Mouse (Mus musculus) liver, embryonic 16.5 days (tissue): ENCODE data around the gene Ssbp1. TPM values are rescaled to one million over a fixed set of nuclear protein-coding genes. Genes with fewer than 3 reads are reported as not detected.

Source experiments
- ATAC-seq: fragments of 200-750 bp; cut with Nextera tagmentation; 2 replicates; pipeline ENCODE4 v1.8.0; 2017; ENCODE audit warnings: low read depth, mild to moderate bottlenecking, moderate number of reproducible peaks, moderate library complexity
- H3K27ac ChIP-seq: fragments of 300-500 bp; sonication (generic); 2 replicates; pipeline ENCODE4 v1.5.1; 2014; ENCODE audit warnings: mild to moderate bottlenecking, low read length
- H3K27me3 ChIP-seq: fragments of 300-500 bp; sonication (generic); 2 replicates; pipeline ENCODE4 v1.6.1; 2014; ENCODE audit warnings: low read depth, low read length, mixed read lengths; ENCODE audit not compliant: control insufficient read depth, insufficient read depth
- H3K36me3 ChIP-seq: fragments of 300-500 bp; sonication (generic); 2 replicates; pipeline ENCODE4 v1.6.1; 2014; ENCODE audit warnings: mild to moderate bottlenecking; ENCODE audit not compliant: control insufficient read depth, insufficient read depth
- H3K4me1 ChIP-seq: fragments of 300-500 bp; sonication (generic); 2 replicates; pipeline ENCODE4 v1.6.1; 2014; ENCODE audit warnings: low read depth, low read length, mixed read lengths; ENCODE audit not compliant: control insufficient read depth
- H3K4me2 ChIP-seq: fragments of 300-500 bp; sonication (generic); 2 replicates; pipeline ENCODE4 v1.6.1; 2014; ENCODE audit warnings: low read depth, low read length, mixed read lengths
- H3K4me3 ChIP-seq: fragments of 300-500 bp; sonication (generic); 2 replicates; pipeline ENCODE4 v1.5.1; 2014; ENCODE audit warnings: low read depth, mild to moderate bottlenecking, low read length
- H3K9ac ChIP-seq: fragments of 300-500 bp; sonication (generic); 2 replicates; pipeline ENCODE4 v1.6.1; 2014; ENCODE audit warnings: low read depth, low read length
- H3K9me3 ChIP-seq: fragments of 300-500 bp; sonication (generic); replicated peaks from 2 replicates; pipeline ENCODE4 v1.6.1; 2016; ENCODE audit warnings: low read length; ENCODE audit not compliant: control insufficient read depth
- WGBS: fragments of 180-500 bp; shearing (Covaris S2); extraction: QIAGEN DNeasy Blood & Tissue Kit; methylation state at CpG from one replicate; pipeline ENCODE4 v1.1.7; 2014; ENCODE audit not compliant: insufficient replicate concordance; 5-methylcytosine and 5-hydroxymethylcytosine counted together
- polyA plus RNA-seq: library from polyadenylated mRNA; unstranded; fragments of >200 nt; fragmentation: Nextera tagmentation; extraction: Ambion mirVana; gene quantifications from 2 replicates; pipeline ENCODE4 v1.2.1, GENCODE M21; 2015

The Ssbp1 gene
- polyA plus RNA-seq, 1 experiment from 2014 or later: 46.8 TPM

DNA sequence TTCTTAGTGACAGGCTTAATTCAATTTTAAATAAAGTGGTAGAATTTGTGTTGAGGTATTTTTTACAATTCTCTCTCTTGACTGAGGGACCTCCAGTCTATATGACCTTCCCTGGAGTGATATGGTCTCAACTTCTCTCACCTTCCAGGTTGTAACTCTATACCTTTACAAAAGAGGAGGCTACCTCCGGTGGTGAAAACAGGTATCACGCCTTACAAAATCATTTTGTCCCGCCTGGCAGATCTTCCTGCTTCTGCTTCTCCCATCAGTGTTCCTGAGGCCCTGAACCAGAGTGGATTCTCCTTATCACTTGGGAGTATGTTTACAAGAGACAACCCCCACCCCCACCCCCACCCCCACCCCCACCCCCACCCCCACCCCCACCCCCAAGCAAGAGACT, 29.4 kb upstream of the Ssbp1 start:
- no peaks in the 10 kb centered on the region for H3K9me3 ChIP-seq
- H3K4me1 ChIP-seq: no peaks in the 10 kb centered on the region
- H3K4me3 ChIP-seq: no peak overlapping the region
- H3K27me3 ChIP-seq: peaks cover 6% of the 10 kb centered on the region
- no peak overlapping the region for H3K9ac ChIP-seq
- no peak overlapping the region for H3K4me2 ChIP-seq
- H3K36me3 ChIP-seq: no peaks in the 10 kb centered on the region
- no peak overlapping the region for H3K27ac ChIP-seq
- 39% methylated on average over 3 of the region's 3 CpGs for WGBS
- ATAC-seq: no peak

DNA sequence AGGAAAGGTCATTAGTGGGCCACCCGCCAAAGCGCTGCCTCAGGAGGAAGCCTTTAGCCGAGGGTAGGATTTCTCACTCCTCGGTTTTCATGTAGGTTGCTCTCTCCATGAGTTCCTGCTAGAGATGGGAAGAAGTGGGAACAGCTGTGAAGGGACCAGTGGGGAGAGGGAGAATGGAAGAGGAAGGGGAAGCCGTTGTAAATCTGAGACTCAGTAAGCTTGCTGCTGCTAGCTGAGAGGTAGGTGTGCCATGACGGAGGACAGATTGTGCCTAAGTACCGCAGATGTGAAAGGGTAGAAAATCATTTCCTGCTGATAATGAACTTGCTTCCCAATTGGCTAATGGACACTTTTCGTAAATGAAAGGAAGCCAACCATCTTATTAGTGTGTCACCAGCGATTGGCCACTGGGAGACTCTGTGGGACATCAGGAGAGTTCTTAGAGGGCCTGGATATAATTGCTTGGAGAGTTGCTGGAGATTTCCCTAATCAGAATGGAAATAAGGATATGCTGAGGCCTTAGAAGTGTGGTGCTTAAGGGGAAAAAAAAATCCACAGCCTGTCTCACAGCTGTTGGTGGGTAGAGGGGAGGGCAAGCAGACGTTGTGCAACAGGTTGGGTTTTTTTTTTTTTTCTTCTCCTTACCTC, 27.7 kb upstream of the Ssbp1 start:
- no peaks in the 10 kb centered on the region for H3K4me1 ChIP-seq
- H3K9me3 ChIP-seq: no peaks in the 10 kb centered on the region
- no peak overlapping the region for H3K4me2 ChIP-seq
- H3K9ac ChIP-seq: no peak overlapping the region
- WGBS: 24% methylated on average over 10 of the region's 10 CpGs
- H3K27me3 ChIP-seq: peaks cover 3% of the 10 kb centered on the region
- no peak overlapping the region for H3K4me3 ChIP-seq
- ATAC-seq: no peak
- H3K27ac ChIP-seq: no peak overlapping the region
- no peaks in the 10 kb centered on the region for H3K36me3 ChIP-seq

DNA sequence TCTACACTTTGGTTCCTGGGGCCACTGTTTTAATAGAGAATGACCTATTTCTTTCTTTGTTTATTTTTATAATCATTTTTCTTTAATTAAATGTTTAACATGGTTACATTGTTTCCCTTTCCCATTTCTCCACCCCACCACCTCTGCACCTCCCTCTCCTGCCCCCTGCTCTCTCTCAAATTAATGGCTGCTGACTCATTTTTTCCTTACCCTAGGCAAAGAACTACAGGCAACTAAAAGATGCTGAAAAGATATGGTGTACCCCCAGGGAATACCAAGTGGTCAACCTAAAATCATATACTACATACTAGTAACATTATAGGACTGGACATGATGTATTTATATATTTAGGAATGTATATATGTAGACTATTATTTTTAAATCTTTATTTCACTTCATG, 22.5 kb upstream of the Ssbp1 start:
- Histone ChIP-seq H3K4me3 (no peak overlapping the region), H3K27me3 (no peaks in the 10 kb centered on the region), H3K4me2 (no peak overlapping the region), H3K27ac (no peak overlapping the region), H3K9ac (no peak overlapping the region), H3K36me3 (no peaks in the 10 kb centered on the region), H3K4me1 (no peaks in the 10 kb centered on the region), H3K9me3 (no peaks in the 10 kb centered on the region)
- ATAC-seq: no peak

DNA sequence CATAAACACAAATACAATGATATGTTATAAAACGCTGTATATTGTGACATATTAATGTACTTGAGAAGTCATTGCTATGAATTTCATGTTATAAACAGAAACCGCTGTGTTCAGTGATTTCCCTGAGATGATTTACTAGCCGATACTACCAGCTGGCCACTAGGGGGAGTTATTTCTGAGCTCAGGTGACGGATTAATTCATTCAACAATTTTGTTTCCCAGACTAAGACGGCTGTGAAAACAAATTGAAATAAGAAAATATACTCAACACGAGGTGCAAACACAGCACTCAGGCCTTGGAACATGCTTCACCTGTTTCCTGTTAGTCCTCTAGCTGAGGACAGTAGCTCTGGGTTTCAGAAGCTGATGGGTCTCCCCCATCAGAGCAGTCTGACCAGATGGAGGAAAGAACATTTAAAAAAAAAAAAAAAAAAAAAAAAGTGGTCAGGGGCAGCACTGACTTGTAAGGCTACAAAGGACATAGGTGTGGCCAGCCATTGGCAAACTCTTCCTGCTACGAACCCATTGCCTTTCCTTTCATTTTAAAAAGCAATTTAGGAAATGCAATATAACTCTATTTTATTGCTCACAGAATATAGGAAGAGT, 16.6 kb upstream of the Ssbp1 start:
- Histone ChIP-seq H3K9ac (no peak overlapping the region), H3K9me3 (no peaks in the 10 kb centered on the region), H3K4me1 (no peaks in the 10 kb centered on the region), H3K4me3 (no peak overlapping the region), H3K36me3 (no peaks in the 10 kb centered on the region), H3K27ac (no peak overlapping the region), H3K4me2 (no peak overlapping the region), H3K27me3 (no peaks in the 10 kb centered on the region)
- 19% methylated on average over 7 of the region's 7 CpGs for WGBS
- no peak for ATAC-seq

DNA sequence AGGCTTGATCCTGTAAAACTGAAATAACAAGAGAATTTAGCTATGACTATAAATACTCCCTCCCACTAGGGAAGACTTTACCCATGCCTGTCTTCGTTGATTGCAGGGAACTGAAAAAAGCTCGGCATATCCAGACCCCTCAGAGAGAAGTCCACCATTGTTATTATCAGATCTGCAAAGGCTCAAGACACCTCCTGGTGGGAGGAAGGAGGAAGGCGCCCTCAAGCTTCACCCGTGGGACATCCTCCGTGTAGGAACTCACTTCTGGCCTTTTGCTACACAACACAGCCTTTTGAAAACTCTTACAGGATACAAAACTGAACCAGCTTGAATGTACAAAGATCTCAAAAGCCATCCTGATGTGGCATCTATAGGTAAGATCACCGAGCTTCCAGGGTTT, 5.4 kb upstream of the Ssbp1 start:
- Histone ChIP-seq H3K36me3 (no peaks in the 10 kb centered on the region), H3K4me2 (no peak overlapping the region), H3K27ac (no peak overlapping the region), H3K9me3 (no peaks in the 10 kb centered on the region), H3K27me3 (no peaks in the 10 kb centered on the region), H3K9ac (no peak overlapping the region), H3K4me3 (no peak overlapping the region), H3K4me1 (no peaks in the 10 kb centered on the region)
- no peak for ATAC-seq
- 35% methylated on average over 6 of the region's 6 CpGs for WGBS

DNA sequence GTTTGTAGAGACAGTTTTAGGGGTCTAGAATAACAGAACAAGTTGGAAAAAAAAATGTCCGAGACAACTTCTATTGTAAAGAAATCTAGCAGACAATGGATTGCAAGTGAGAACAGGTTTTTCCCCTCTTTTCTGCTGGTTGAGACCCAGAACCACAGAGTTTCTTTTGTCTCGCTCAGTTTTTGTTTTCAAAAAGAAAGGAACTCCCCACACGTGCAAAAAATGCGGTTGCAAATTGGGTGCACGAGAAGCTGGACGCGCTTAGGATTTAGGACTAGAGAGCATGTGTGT, 513 bp downstream of the Ssbp1 start:
- Histone ChIP-seq H3K27ac (peak overlapping the region; percentile 88), H3K36me3 (peaks cover 12% of the 10 kb centered on the region), H3K9me3 (no peaks in the 10 kb centered on the region), H3K4me3 (peak overlapping the region; percentile 81), H3K4me2 (peak overlapping the region; percentile 74), H3K9ac (peak overlapping the region; percentile 75), H3K4me1 (peaks cover 3% of the 10 kb centered on the region), H3K27me3 (no peaks in the 10 kb centered on the region)
- WGBS: 0% methylated on average over 7 of the region's 7 CpGs
- ATAC-seq: no peak

DNA sequence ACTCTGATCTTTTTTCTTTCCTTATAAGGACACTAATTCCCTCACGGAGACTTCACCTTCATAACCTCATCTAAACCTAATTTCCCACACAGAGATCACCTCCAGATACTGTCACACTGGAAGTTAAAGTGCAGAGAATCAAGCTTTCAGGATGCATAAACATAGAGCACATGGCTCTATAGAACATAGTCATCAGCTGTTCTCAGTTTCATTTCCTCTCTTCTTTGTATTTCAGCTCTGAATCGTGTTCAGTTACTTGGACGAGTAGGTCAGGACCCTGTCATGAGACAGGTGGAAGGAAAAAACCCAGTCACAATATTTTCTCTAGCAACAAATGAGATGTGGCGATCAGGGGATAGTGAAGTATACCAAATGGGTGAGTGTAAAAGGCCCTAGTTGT, 5.0 kb downstream of the Ssbp1 start:
- Histone ChIP-seq H3K27ac (no peak overlapping the region), H3K4me3 (no peak overlapping the region), H3K9ac (no peak overlapping the region), H3K36me3 (peaks cover 24% of the 10 kb centered on the region), H3K9me3 (no peaks in the 10 kb centered on the region), H3K4me2 (no peak overlapping the region), H3K27me3 (no peaks in the 10 kb centered on the region), H3K4me1 (peaks cover 3% of the 10 kb centered on the region)
- WGBS: 73% methylated on average over 4 of the region's 4 CpGs
- no peak for ATAC-seq

DNA sequence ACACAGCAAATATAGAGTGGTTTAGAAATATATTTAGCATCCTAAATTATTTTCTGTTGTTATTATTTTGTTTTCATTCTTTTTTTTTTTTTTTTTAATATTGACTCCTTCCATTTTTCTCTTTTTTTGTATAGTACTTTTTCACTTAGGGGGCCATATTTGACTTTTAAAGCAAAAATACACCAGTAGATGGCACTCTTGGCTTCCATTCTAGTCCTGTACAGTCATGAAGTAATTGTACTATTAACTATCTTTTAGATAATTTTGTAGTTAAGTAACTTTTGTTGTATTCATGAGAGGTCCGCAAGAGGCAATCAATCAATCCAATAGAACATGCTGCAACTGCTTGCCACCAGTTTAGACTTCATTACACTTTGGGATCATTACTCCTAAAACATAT, 8.6 kb downstream of the Ssbp1 start:
- no peak for ATAC-seq
- 70% methylated on average over 1 of the region's 1 CpGs for WGBS
- Histone ChIP-seq H3K4me3 (no peak overlapping the region), H3K4me2 (no peak overlapping the region), H3K36me3 (peaks cover 36% of the 10 kb centered on the region), H3K27me3 (no peaks in the 10 kb centered on the region), H3K27ac (no peak overlapping the region), H3K9ac (no peak overlapping the region), H3K9me3 (no peaks in the 10 kb centered on the region), H3K4me1 (no peaks in the 10 kb centered on the region)

DNA sequence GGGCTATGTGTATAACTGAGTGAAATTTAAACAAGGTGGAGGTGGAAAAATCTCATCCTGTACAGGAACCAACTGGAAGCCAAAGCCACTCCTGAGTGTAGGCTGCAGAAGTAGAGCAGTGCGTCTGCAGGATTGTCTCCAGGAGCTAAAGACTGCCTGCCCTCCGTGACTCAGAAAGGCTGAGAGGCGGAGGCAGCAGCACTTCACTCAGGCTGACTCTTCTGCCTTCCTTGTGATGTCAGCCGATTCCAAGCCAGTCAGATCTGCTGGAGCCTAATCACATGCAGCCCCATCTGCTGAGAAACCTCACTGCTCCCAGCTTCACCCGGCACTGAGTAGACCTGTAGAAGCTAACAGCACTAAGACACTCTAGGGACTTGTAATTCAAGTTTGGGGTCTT, 11.2 kb downstream of the Ssbp1 start:
- ATAC-seq: no peak
- Histone ChIP-seq H3K27ac (no peak overlapping the region), H3K27me3 (no peaks in the 10 kb centered on the region), H3K4me1 (no peaks in the 10 kb centered on the region), H3K36me3 (peaks cover 24% of the 10 kb centered on the region), H3K9ac (no peak overlapping the region), H3K9me3 (no peaks in the 10 kb centered on the region), H3K4me2 (no peak overlapping the region), H3K4me3 (no peak overlapping the region)
- WGBS: 84% methylated on average over 5 of the region's 5 CpGs
